Mouse (Mus musculus) adrenal gland, postnatal 25 days (tissue): ENCODE results near the gene Kcnip3. TPM values are rescaled to one million over a fixed set of nuclear protein-coding genes. Genes with fewer than 3 reads are reported as not detected.

Experiments used
- total RNA-seq: library from RNA; stranded (reverse); gene quantifications from 2 replicates; pipeline ENCODE4 v1.2.3, GENCODE M21; 2021

Gene Kcnip3
- total RNA-seq, 1 experiment from 2014 or later = 6.0 TPM

Other genes with a start within 250 kb of the Kcnip3 start
- gene Dusp2, start 185.9 kb downstream of the Kcnip3 start, total RNA-seq = 0.49 TPM in 1 of 2 replicates, not detected in the other
- not detected in 2 replicates for gene Astl, start 183.5 kb downstream of the Kcnip3 start, total RNA-seq
- 1.4 and 2.0 TPM in 2 replicates for gene Adra2b, start 158.9 kb downstream of the Kcnip3 start, total RNA-seq
- gene Gpat2, start 96.9 kb downstream of the Kcnip3 start, total RNA-seq = 0.43 TPM in 1 of 2 replicates, not detected in the other
- 42.0 and 46.8 TPM in 2 replicates for gene Fahd2a, start 77.5 kb downstream of the Kcnip3 start, total RNA-seq
- 0.18 TPM in 1 of 2 replicates, not detected in the other for gene Prom2, start 19.4 kb upstream of the Kcnip3 start, total RNA-seq
- 4.5 and 4.8 TPM in 2 replicates for gene Zfp661, start 65.0 kb upstream of the Kcnip3 start, total RNA-seq
- gene Mrps5, start 65.1 kb upstream of the Kcnip3 start, total RNA-seq = 97.4 and 98.4 TPM in 2 replicates
- 5.4 and 5.7 TPM in 2 replicates for gene Mal, start 134.6 kb upstream of the Kcnip3 start, total RNA-seq
- 0.61 and 0.76 TPM in 2 replicates for gene Mall, start 207.8 kb upstream of the Kcnip3 start, total RNA-seq